Mouse (Mus musculus) left cerebral cortex, postnatal 14 days (tissue): Measurements from ENCODE around the gene Bcam. TPM values are rescaled to one million over a fixed set of nuclear protein-coding genes. Genes with fewer than 3 reads are reported as not detected.

Experiments used
- total RNA-seq, 2 experiments: library from RNA; stranded (reverse); gene quantifications; 2 replicates each; pipeline ENCODE4 v1.2.3; 2021

Bcam gene
- total RNA-seq, 2 experiments from 2014 or later = 10.7 to 11.0 TPM

Other genes with a start within 250 kb of the Bcam start
- gene Ppp1r37, start 207.9 kb downstream of the Bcam start, total RNA-seq = 10 to 100 TPM; 87.9 to 98.8 TPM
- under 1 TPM; 0.51 to 0.68 TPM for gene Zfp296, start 193.7 kb downstream of the Bcam start, total RNA-seq
- 10 to 100 TPM; 43.8 to 46.0 TPM for gene Gemin7, start 193.4 kb downstream of the Bcam start, total RNA-seq
- gene Clasrp, start 166.5 kb downstream of the Bcam start, total RNA-seq = 10 to 100 TPM; 84.4 to 84.6 TPM
- 1 to 10 TPM; 6.1 to 6.3 TPM for gene Relb, start 141.6 kb downstream of the Bcam start, total RNA-seq
- 100 to 1,000 TPM; 156 to 159 TPM for gene Clptm1, start 106.0 kb downstream of the Bcam start, total RNA-seq
- gene Apoc2, start 93.1 kb downstream of the Bcam start, total RNA-seq = not detected
- gene Gm44805, start 89.6 kb downstream of the Bcam start, total RNA-seq = not detected
- gene Apoc4, start 89.5 kb downstream of the Bcam start, total RNA-seq = not detected
- 1 to 10 TPM; 2.2 to 3.3 TPM for gene Apoc1, start 78.4 kb downstream of the Bcam start, total RNA-seq
- gene Apoe, start 71.8 kb downstream of the Bcam start, total RNA-seq = 1,000 to 10,000 TPM; 1,873 to 2,039 TPM
- gene Tomm40, start 55.6 kb downstream of the Bcam start, total RNA-seq = 100 to 1,000 TPM; 104 to 120 TPM
- 10 to 100 TPM; 11.6 to 15.2 TPM for gene Nectin2, start 20.5 kb downstream of the Bcam start, total RNA-seq
- not detected for gene Cblc, start 25.8 kb upstream of the Bcam start, total RNA-seq
- gene Bcl3, start 51.8 kb upstream of the Bcam start, total RNA-seq = 1 to 10 TPM in 1 of 2 experiments, not detected in 1; 1.2 TPM
- gene Gm19345, start 81.0 kb upstream of the Bcam start, total RNA-seq = 1 to 10 TPM; 3.0 to 4.1 TPM
- gene Ceacam16, start 90.3 kb upstream of the Bcam start, total RNA-seq = not detected
- not detected for gene Ceacam19, start 116.9 kb upstream of the Bcam start, total RNA-seq
- gene Pvr, start 150.1 kb upstream of the Bcam start, total RNA-seq = 10 to 100 TPM; 10.1 to 11.4 TPM
- not detected for gene Igsf23, start 179.7 kb upstream of the Bcam start, total RNA-seq
- not detected for gene Ceacam20, start 194.4 kb upstream of the Bcam start, total RNA-seq
- gene Nlrp9b, start 220.4 kb upstream of the Bcam start, total RNA-seq = not detected